8 mouse cellular contexts compared by ENCODE assay signal in the genomic region with DNA sequence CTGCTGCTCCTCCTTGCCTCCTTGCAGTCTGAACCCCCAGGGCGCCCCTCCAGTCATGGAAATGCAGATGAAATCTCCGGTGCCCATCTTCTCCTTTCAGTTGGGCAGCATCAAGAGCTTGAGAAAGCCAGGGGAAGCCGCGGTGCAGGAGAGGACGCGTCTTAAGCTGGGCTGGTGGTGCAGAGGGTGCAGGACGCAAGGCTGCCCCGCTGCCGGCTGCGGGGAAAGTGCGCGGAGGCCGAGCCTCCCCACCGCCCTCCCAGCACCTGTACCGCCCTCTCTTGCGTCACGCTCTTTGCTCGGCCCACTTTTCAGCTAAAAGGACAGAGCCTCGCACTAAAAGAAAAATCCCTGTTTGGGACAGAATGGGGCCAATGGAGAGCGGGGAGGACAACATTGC. TPM values are rescaled to one million over a fixed set of nuclear protein-coding genes. Genes with fewer than 3 reads are reported as not detected.
DNase-seq lines count a peak whose midpoint lies in the region; ATAC-seq lines count a peak whose summit lies in the region.

A gene (minus strand): TSS at position 229 of the 400 bp plus-strand sequence.

- H3K9ac ChIP-seq in hindbrain, embryonic 15.5 days: peak within 1 kb of the TSS; percentile 49

- DNase-seq in WW6 (ENCODE audit: low read depth, low spot score): peak; percentile 28
- peak; percentile 43 for DNase-seq in gastrocnemius, postnatal 10 days
- peak; percentile 15 for DNase-seq in left cerebral cortex, adult 11 months (ENCODE audit: low spot score)
- DNase-seq in lung, postnatal 36 days: peak; percentile 68
- DNase-seq in right cerebral cortex, adult 18-20 months: peak; percentile 62
- no peak for DNase-seq in adipocyte (ENCODE audit: low spot score)

- ATAC-seq in common myeloid progenitor, adult 5-6 weeks (replicated peaks; ENCODE audit: low read depth, poor library complexity, severe bottlenecking): peak; percentile 89
- ATAC-seq in hindbrain, embryonic 15.5 days (ENCODE audit: low FRiP score, low read depth): peak; percentile 81

- no peak within 1 kb of the TSS for H3K27ac ChIP-seq in hindbrain, embryonic 15.5 days (replicated peaks)

- peak within 1 kb of the TSS; percentile 98 for H3K4me2 ChIP-seq in hindbrain, embryonic 15.5 days

- peaks cover 18% of the 10 kb centered on the region for H3K4me1 ChIP-seq in hindbrain, embryonic 15.5 days (replicated peaks)

- no peaks in the 10 kb centered on the region; the same call in 1 of the 2 replicates for H3K27me3 ChIP-seq in hindbrain, embryonic 15.5 days

- no peaks in the 10 kb centered on the region for H3K9me3 ChIP-seq in hindbrain, embryonic 15.5 days

- H3K4me3 ChIP-seq in hindbrain, embryonic 15.5 days: peak within 1 kb of the TSS; percentile 55

- H3K36me3 ChIP-seq in hindbrain, embryonic 15.5 days: no peaks in the 10 kb centered on the region

- WGBS in hindbrain, embryonic 15.5 days: under 1% methylated on average over 20 of the region's 20 CpGs

RNA-seq across cellular contexts. Expression of the gene that starts here (rescaled TPM):
- 2.7 and 4.3 TPM in 2 replicates for total RNA-seq in common myeloid progenitor, adult 5-6 weeks (2017)
- 100 to 1,000 TPM; 154 to 156 TPM for total RNA-seq in gastrocnemius, postnatal 10 days (2021)
- 0.97 and 1.1 TPM in 2 replicates for polyA plus RNA-seq in hindbrain, embryonic 15.5 days (2015; fragmentation: Nextera tagmentation; extraction: Ambion mirVana)

Comparison
In these comparisons a context has a peak if more than half of its experiments do, and no peak if none do; other contexts are left out.
1. RNA of the gene that starts here (total RNA-seq): 154 to 156 TPM in gastrocnemius, postnatal 10 days; 2.7 to 4.3 TPM in common myeloid progenitor, adult 5-6 weeks; every median in the first group is over 10 times any median in the second.